Mouse (Mus musculus): ENCODE data around the gene Bspry.
"Not testable (repeated sequence)": the region's sequence is repeated elsewhere in the genome, so short reads cannot be mapped to it uniquely, and the experiment has no call there.

Bspry gene

GRCm38 (mm10) chr4:62479937-62480708 lies at the start of gene Bspry:
Gene Bspry (plus strand): TSS chr4:62480053.
- peak; percentile 50 for DNase-seq (ENCODE audit: low spot score)

- DNase-seq (ENCODE audit: low spot score): no peak
These were observed 49.2 kb upstream of the Bspry start for GRCm38 (mm10) chr4:62430678-62431077.

GRCm38 (mm10) chr4:62431522-62431921 lies 48.3 kb upstream of the Bspry start:
- no peak for DNase-seq (ENCODE audit: low spot score)

- no peak for DNase-seq (ENCODE audit: low spot score)
These were observed 45.6 kb upstream of the Bspry start for GRCm38 (mm10) chr4:62433939-62434870.

- DNase-seq (ENCODE audit: low spot score): no peak
These were observed 44.8 kb upstream of the Bspry start, which contains the start of gene Rnf183 for GRCm38 (mm10) chr4:62435081-62435480. Gene Rnf183 (minus strand): TSS chr4:62435252.

GRCm38 (mm10) chr4:62437256-62437778 lies 42.5 kb upstream of the Bspry start:
- no peak for DNase-seq (ENCODE audit: low spot score)

GRCm38 (mm10) chr4:62437871-62438270 lies 42.0 kb upstream of the Bspry start:
- DNase-seq (ENCODE audit: low spot score): no peak

- DNase-seq (ENCODE audit: low spot score): no peak
These were observed 40.1 kb upstream of the Bspry start for GRCm38 (mm10) chr4:62439793-62440192.

- DNase-seq (ENCODE audit: low spot score): no peak
These were observed 39.3 kb upstream of the Bspry start for GRCm38 (mm10) chr4:62440544-62440943.

GRCm38 (mm10) chr4:62440986-62441385 lies 38.9 kb upstream of the Bspry start:
- DNase-seq (ENCODE audit: low spot score): no peak

GRCm38 (mm10) chr4:62454995-62455394 lies 24.9 kb upstream of the Bspry start:
- DNase-seq (ENCODE audit: low spot score): peak; percentile 29

GRCm38 (mm10) chr4:62459081-62459480 lies 20.8 kb upstream of the Bspry start:
- no peak for DNase-seq (ENCODE audit: low spot score)

- DNase-seq (ENCODE audit: low spot score): no peak
These were observed 19.5 kb upstream of the Bspry start for GRCm38 (mm10) chr4:62460348-62460747.

- no peak for DNase-seq (ENCODE audit: low spot score)
These were observed 16.7 kb upstream of the Bspry start for GRCm38 (mm10) chr4:62463124-62463523.

- DNase-seq (ENCODE audit: low spot score): no peak
These were observed 11.7 kb upstream of the Bspry start for GRCm38 (mm10) chr4:62468158-62468557.

GRCm38 (mm10) chr4:62470598-62471051 lies 9.2 kb upstream of the Bspry start, which contains the start of gene Wdr31:
Gene Wdr31 (minus strand): TSS chr4:62470896.
- peak; percentile 84 for DNase-seq (ENCODE audit: low spot score)

- DNase-seq (ENCODE audit: low spot score): no peak
These were observed 7.8 kb upstream of the Bspry start for GRCm38 (mm10) chr4:62472071-62472470.

GRCm38 (mm10) chr4:62475131-62475530 lies 4.7 kb upstream of the Bspry start:
- DNase-seq (ENCODE audit: low spot score): no peak

GRCm38 (mm10) chr4:62475793-62476192 lies 4.1 kb upstream of the Bspry start:
- no peak for DNase-seq (ENCODE audit: low spot score)

- no peak for DNase-seq (ENCODE audit: low spot score)
These were observed 2.2 kb upstream of the Bspry start for GRCm38 (mm10) chr4:62477542-62478244.

GRCm38 (mm10) chr4:62479593-62479936 lies 288 bp upstream of the Bspry start:
- not testable (repeated sequence) for DNase-seq (ENCODE audit: low spot score)
